Mouse (Mus musculus) kidney, adult 11 months (tissue): ENCODE results near the gene Tnfaip6.
"Not testable (repeated sequence)": the region's sequence is repeated elsewhere in the genome, so short reads cannot be mapped to it uniquely, and the experiment has no call there.

Experiments
- DNase-seq: peaks from one replicate; pipeline ENCODE4 v3.0.0; 2022

The Tnfaip6 gene

DNA sequence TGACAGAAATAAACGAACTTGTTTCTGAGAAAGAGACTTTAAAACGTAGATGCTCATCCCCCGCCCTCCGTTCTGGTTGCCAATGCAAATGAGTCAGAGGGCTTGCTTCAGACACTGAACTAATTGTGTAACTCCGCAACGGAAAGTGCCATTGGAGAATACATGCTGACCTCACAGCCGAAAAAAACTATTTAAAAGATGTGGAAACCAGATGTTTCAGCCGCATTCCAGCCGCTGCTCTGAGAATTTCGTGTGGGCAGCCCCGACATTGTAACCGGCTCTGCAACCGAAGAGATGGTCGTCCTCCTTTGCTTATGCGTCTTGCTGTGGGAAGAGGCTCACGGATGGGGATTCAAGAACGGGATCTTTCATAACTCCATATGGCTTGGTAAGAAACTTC is at the start of gene Tnfaip6:
Tnfaip6 (plus strand) TSS at position 128 of the 400 bp plus-strand sequence.
- DNase-seq = peak; percentile 7

DNA sequence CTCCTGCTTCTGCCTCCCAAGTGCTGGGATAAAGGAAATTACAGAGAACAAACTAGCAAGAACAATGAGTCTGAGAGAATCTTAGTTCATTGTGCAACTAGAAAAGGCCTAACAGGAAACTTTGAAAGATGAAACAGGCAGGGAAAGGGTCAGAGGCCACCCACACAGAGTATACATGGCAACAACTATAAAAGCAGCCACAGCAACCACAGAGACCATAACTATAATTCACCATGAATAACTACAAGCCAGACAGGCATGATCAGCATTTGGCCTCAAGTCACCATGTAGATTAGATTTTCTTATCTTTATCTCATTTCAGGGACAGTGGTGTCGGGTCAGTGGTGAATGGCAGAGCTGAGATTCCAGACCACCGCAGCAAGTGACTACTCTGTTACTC is 48.2 kb upstream of the Tnfaip6 start:
- DNase-seq = no peak

DNA sequence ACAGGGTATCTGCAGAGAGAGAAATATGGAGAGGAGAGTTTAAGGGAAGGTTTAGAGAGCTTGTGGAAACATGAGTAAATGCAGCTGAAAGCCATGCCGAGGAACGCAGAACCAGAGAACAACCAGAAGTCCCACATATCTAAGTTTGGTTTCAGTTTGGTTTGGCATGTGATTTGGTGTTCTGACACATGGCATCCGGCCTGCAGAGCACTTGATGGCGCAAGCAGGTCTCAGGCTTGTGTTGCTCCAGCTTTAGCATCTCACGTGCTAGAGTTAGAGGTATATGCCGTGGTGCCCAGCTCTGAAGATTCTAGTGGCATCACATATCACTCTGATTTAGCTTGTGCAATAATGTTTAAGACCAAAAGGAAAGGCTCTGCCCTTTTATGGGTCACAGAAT is 46.4 kb upstream of the Tnfaip6 start:
- no peak for DNase-seq

DNA sequence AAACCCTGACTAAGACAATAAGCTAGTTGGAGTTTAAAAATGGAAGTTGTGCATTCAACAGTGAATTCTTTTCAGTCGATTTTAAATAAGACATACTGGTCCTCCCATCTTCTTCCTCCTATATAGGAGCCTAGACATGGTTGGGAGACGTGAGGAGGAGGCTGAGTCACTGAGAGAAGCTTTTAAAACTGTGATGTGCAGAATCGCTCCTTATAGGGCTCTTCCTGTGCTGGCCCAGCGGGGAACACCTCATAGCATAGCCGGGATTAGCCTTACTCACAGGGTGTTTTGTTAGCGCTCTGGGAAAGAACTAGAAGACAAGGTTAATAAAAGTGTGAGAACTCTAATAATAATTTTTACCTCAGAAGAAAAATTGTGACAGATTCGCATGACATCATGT is 37.8 kb upstream of the Tnfaip6 start:
- DNase-seq = no peak

DNA sequence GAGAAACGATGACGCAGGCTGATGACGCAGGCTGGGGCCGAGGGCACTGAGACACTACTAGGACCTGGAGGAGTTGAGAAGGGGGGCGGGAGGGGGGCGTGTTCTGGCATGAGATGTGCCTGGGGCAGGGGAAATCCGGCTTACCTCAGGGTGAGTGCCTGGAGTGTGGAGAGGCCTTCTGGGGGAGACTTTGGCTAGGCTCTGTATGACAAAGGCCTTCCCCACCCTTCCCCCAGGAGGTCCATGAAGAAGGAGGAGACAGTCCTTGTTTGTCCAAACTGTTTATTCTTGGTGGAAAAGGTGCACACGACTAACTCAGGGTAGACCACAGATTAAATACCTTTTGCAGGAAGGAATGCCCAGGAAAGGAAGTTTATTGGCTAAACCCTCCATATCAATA is 36.3 kb upstream of the Tnfaip6 start:
- no peak for DNase-seq

DNA sequence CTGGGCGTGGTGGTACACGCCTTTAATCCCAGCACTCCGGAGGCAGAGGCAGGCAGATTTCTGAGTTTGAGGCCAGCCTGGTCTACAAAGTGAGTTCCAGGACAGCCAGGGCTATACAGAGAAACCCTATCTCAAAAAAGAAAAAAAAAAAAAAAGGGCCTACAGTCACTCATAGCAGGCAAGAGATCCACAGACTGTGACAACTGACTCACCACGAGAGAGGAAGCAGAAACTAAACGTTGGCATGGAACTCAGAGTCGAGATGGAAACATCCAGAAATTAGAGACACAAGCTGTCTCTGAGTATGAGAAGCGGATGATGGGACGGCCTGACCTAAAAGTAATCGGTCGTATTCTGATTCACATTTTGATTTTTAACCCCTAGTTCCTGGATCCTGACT is 35.5 kb upstream of the Tnfaip6 start:
- DNase-seq = not testable (repeated sequence)

DNA sequence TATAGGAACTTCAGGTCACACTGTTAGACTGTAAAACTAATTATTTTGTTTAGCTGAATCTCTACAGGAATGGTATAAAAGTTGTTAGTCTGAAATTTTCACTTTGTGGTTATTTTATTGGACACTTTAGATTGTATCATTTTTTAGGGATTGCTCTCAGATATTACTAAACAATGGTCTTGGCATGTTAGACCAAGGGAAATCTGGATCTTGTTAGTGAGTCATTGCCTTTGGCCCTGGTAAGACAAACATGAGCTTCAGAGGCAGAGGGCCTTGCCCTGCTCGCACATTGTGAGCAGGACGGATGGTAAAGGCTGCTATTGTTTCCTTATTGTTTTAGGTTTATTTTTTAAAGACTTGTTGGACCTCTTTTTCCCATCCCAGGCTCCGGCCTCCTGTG is 31.4 kb upstream of the Tnfaip6 start:
- DNase-seq = no peak

DNA sequence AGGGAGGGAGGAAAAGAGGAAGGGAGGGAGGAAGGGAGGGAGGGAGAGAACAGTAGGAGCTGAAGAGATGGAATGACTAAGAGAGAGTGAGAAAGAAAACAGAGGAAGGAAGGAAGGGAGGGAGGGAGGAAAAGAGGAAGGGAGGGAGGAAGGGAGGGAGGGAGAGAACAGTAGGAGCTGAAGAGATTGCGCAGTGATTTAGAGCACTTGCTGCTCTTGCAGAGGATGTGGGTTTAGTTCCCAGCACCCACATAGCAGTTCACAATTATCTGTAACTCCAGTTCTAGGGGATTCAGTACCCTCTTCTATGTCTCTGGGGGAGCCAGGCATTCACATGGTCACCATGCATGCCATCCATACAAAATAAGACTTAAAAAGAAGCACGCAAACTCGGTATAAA is 26.0 kb upstream of the Tnfaip6 start:
- DNase-seq = not testable (repeated sequence)

DNA sequence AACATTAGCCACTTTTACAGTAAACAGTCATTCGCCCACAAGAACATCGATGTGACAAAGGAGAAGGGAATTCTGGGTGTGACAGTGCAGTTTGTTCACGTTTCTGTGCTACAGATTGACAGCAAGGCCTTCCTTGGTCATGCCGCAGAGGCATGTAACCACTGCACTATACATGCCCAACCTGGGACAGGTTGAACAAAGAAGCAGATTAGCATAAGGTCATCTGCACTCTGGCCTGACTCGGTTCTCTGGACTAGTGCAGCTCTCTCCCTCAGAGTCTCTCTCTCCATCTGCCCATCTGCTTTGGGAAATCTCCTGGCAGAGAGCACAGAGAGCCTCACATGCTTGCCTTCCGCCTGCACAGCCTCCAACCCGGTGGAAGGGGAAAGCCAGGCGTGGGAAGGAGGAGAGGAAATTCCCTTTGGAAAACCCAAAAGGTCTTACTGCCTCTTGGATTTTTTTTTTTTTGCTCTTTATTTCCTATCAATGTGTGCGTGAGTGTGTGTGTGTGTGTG is 24.4 kb upstream of the Tnfaip6 start:
- DNase-seq = no peak

DNA sequence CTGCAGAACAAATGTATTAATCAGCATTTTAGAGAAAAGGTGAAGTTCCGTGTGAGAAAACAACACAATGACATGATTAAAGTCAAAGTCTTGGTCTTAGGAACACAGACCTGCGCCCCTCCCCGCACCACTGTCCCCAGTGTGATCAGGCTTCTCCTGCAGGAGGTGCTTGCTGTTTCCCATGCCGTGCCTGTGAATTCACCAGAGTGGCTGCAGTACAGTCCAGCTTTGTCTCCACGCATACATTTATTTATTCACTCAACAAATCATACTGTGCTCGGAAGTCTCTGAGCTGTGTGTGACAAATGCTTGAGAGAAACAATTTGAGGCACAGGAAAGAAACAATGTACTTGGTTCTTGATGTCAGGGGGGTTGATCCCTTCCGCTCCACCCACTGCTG is 21.4 kb upstream of the Tnfaip6 start:
- no peak for DNase-seq

DNA sequence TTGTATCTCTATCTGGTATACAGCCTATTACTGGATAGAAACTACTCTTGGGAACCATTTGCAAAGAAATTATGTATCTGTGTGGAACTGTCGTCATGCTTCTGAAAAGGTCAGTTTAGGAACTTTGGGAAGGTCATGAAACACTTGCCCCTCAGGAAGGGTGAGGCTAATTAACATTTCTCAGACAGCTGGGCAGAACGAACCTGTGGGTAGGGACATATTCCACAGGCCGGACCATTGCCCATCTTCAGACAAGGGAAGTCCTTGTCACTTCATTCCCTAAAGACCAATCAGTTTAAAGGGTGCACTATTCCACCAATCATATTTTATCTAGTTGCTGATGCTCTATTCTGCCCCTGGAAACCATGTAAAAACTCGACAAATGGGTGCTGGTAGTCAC is 10.7 kb upstream of the Tnfaip6 start:
- no peak for DNase-seq

DNA sequence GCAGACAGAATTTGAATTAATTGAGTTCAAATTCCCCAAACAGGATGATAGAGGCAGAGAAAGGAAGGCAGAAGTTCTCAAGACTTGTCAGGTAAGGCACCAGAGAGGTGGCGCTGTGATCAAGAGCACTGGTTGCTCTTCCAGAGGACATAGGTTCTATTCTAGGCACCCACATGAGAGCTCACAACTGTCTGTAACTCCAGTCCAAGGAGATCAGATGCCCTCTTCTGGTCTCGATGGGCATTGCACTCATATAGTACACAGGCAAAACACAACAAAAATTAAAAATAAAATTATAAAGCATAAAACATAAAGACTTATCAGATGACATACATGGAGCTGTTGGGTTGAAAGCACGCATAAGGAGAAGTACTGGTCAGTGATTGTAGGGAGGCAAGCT is 8.4 kb upstream of the Tnfaip6 start:
- DNase-seq = no peak

DNA sequence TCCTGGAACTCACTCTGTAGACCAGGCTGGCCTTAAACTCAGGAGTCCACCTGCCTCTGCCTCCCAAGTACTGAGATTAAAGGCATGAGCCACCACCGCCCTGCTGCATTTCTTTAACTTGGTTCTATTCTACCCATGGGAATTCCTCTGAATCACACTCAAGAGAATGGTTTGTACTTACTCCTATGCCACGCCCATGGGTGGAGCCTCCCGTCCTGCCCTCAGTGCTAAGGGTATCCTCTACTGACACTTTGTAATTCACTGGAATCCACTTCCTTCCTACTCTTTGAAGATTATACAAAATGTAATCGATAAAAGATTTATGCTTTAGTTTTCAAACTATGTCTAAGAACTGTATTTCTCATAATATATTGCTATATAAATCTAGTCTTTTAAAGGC is 6.3 kb upstream of the Tnfaip6 start:
- no peak for DNase-seq

DNA sequence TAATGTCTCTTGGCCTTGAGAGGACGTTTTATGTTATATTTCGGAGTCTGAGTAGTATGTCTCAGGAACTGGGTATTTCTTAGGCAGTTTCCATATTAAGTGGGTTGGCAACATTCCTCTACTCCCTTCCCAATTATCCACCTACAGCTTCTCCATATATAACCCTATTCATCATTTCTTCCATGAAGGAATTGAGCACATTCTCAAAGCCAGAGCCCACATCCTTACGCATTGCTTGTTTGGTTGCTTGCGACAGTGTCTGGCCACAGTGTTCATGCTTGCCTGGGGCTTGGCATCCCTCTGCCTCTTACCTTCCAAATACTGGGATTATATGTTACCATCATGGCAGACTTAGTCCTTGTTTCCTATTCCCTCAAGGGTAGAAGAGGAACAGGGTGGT is 3.2 kb upstream of the Tnfaip6 start:
- no peak for DNase-seq

DNA sequence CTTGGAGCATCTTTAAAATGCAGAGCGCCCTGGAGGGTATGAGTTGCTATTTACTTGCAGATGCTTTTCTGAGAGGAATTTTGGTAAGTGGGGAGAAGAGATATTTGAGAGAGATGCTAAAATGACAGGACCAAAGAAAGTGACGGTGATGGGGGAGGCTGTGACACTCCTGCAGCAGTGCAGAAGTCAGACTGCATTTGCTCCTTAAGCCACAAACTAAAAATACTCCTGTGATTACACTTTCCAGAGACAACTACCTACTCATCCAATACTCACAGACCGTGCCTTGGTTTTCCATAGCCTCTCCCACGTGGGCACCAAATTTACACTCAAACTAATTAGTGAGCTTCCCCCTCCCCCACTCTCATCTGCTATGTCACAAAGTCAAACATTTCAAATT is 2.7 kb upstream of the Tnfaip6 start:
- no peak for DNase-seq

DNA sequence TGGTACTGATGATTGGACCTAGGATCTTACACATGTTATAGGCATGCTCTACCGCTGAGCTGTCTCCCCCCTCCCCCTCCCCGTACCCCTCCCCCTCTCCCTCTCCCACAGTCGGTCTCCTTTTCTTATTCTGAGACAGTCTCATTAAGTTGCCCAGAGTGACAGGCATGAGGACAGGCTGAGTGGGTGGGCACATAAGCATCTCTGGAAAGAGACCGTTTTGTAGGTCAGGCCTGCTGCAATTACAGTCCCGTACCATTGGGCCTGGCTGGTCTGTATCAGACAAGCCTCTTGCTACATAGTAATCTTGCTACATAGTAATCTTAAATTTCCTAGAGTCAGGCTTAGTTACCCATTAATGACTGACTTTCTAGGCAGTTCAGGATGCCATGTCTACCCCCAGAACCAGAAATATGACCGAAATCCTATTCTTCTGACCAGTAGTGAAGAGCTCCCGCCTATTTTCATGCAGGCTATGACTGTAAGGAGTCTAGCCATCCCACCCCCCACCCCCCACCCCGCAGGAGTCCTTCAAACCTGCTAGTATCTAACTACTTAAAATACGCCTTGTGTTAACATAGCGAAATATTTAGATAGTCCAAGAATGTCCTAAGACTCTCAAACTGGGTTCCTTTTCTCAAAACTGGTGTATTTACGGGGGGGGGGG is 747 bp upstream of the Tnfaip6 start:
- DNase-seq = no peak

DNA sequence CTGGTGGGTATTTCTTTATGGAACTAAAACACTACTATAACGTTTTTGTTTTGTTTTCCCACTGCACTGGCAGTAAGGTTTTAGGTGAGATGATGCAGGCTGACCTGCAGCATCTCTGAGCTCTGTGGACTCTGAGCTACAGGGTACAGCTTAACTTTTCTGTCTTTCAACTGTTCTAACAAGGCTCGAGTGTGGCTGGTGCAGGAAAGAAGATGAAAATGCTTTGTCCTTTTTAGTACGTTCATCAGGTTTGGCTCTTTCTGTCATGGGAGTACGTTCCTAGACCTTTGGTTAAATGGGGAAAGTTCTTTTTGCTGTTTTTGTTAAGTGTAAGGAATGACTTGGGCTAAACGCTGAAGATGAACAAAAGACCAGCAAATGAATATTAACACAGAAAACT is 749 bp downstream of the Tnfaip6 start:
- DNase-seq = no peak

DNA sequence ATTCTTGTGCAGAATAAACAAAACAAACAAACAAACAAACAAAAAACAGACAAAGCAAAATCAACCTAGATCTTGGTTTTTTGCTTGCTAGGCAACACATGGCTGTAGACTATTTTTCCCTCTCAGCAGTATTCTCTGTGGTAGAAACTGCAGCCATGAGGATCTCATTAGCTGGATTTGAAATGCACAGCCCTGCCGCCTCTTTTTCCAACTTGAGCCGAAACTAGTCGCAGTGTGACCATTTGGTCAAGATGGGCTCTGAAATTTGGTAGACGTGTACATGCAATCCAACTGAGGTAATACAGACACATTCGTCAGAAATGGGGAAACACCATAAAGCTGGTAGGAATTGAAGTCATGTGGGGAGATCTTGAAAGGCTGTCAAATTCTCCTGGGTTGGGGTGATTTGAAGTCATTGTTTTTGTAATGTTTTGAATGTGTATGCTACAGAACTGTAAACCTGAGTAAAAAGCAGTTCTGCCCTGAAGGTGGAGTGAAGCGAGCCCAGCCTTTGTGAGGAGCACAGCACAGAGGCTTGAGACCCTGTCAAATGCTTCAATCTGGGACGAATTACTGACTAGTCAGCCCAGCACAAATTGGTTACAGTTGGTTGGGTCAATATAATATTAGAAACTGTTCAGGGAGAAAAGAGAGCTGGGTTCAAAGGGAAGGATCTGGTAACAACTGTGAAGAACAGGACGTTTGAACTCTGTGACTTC is 1.4 kb downstream of the Tnfaip6 start:
- DNase-seq = no peak

DNA sequence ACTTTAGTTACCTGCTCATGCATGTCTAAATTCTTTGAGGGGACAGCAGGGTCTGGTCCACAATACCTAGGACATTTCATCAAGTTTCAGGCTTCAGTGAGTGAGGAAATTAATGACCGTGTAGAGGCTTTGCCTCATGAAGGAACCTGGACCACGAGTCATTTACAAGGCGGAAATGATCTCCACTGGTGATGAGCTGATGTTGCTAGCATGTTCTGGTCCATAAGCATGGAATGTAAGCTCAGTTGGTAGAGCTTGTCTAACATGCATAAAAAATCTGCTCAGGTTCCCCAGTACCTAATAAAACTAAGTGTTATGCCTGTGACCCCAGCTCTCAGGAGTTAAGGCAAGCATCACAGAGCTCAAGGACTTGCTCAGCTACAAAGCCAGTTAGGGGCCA is 4.3 kb downstream of the Tnfaip6 start:
- DNase-seq = no peak

DNA sequence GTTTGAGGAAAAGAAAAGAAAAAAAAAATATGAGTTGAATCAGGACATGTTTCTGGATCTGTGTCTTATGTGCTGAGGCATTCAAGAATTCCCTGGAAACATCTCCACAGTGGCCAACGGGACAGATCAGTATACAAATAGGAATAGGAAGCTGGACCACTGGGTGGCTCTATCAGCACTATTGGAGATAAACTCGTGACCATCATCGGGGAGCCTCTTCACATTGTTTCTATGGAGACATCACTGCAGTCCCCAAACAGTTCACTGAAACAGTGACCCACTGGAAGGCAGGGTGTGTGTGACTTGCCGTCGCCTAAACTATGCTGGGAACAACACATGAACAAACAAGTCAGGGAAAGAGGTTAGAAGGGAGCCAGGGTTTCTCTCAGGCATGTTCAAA is 4.9 kb downstream of the Tnfaip6 start:
- no peak for DNase-seq

DNA sequence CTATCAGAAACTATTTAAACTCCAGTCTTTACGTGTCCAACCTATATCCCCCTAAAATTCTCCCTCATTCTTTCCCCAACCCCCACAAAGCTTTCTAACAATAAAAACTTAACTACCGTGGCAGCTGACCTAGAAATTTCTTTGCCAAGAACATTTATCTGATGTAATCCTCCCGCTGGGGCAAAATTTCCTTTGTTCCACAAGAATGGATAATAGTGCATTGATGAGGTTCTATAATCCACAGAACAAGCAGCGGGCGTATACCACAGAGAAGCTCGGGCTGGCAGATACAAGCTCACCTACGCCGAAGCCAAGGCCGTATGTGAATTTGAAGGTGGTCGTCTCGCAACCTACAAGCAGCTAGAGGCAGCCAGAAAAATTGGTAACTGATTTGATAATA is 5.7 kb downstream of the Tnfaip6 start:
- DNase-seq = no peak

DNA sequence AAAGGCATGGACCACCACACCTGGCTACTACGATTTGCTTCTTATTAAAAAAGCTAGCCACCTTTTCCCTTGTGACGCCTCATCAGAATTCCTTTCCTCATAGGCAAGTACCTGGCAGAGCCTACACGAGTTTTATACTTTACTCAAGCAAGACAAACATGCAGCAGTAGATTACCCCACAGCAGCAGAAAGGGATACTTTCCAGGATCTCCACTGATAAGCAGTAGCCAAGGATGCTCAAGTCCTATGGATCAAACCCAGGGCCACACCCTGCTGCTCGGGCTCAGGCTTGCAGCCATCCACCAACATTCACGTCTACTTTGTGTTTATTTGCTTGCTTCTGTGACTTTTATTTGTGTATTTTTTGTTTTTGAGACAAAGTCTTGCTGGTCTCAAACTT is 8.2 kb downstream of the Tnfaip6 start:
- no peak for DNase-seq

DNA sequence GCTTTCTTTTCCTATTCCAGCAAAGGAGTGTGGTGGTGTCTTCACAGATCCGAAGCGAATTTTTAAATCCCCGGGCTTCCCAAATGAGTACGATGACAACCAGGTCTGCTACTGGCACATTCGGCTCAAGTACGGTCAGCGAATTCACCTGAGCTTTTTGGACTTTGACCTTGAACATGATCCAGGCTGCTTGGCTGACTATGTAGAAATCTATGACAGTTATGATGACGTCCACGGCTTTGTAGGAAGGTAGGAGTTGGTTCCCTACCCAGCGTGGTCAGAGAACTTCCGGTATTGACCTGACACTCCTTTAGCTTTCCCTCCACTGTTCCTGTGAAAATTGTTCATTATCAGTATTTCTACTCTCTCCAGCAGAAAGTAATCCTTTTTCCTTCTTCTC is 13.0 kb downstream of the Tnfaip6 start:
- DNase-seq = no peak

DNA sequence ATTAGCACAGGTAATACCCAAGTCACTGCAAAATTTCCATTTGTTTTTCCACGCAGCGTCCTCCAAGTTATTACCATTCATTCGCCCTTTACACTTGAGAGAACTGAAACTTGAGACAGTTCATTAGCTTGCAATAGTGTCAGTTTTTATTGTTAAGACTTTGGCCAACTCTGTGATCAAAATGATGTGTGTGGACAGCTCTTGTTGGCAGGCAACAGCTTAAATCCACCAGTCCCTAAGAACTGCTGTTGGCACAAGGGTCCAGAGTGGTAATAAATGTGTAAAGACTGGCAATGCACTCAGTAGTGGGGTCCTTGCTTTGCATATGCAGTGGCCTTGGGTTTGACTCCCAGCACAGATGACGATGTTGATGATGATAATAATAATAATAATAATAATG is 14.5 kb downstream of the Tnfaip6 start:
- DNase-seq = no peak

DNA sequence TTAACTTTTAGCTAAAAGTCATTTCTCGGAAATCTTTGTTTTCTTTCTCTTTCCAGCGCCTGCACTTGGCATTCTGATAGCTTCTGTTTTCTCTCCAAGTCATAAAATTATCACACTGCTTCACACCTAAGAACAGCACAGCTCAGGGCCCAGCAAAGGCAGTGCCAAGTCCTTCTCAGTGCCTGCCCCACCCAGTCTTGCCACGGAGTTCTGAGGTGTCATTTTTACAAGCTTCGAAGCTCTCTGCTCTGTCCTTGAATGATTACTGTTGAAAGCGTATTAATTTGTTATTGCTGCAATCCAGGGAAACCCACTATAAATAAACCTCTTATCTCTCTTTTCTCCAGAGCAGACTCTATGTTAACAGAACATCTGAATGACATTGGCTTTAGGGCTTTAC is 15.7 kb downstream of the Tnfaip6 start:
- DNase-seq = no peak
